Mouse (Mus musculus) kidney, postnatal 0 days (tissue): ENCODE data around the gene Kmt2a. TPM values are rescaled to one million over a fixed set of nuclear protein-coding genes. Genes with fewer than 3 reads are reported as not detected.

ENCODE experiments used
- ATAC-seq: fragments of 200-750 bp; cut with Nextera tagmentation; replicated peaks from 2 replicates; pipeline ENCODE4 v1.8.0; 2017; ENCODE audit warnings: low read depth, moderate number of reproducible peaks, moderate TSS enrichment, moderate library complexity; ENCODE audit not compliant: low FRiP score
- DNase-seq: peaks from one replicate; pipeline ENCODE4 v3.0.0-alpha.2; 2016; ENCODE audit warnings: low spot score
- H3K27ac ChIP-seq: fragments of 300-500 bp; sonication (generic); 2 replicates; pipeline ENCODE4 v1.5.1; 2014; ENCODE audit warnings: mild to moderate bottlenecking
- H3K27me3 ChIP-seq: fragments of 300-500 bp; sonication (generic); 2 replicates; pipeline ENCODE4 v1.6.1; 2014; ENCODE audit warnings: low read length, mixed read lengths; ENCODE audit not compliant: insufficient read depth
- H3K36me3 ChIP-seq: fragments of 300-500 bp; sonication (generic); 2 replicates; pipeline ENCODE4 v1.6.1; 2014; ENCODE audit warnings: low read length, mixed read lengths; ENCODE audit not compliant: insufficient read depth
- H3K4me1 ChIP-seq: fragments of 300-500 bp; sonication (generic); replicated peaks from 2 replicates; pipeline ENCODE4 v1.6.1; 2014; ENCODE audit warnings: antibody characterized with exemption, low read length, mixed read lengths; ENCODE audit not compliant: insufficient read depth
- H3K4me2 ChIP-seq: fragments of 300-500 bp; sonication (generic); 2 replicates; pipeline ENCODE4 v1.6.1; 2014; ENCODE audit warnings: mild to moderate bottlenecking, low read length, moderate library complexity, mixed read lengths
- H3K4me3 ChIP-seq: fragments of 300-500 bp; sonication (generic); replicated peaks from 2 replicates; pipeline ENCODE4 v1.5.1; 2014; ENCODE audit warnings: low read depth, low read length
- H3K9ac ChIP-seq: fragments of 300-500 bp; sonication (generic); 2 replicates; pipeline ENCODE4 v1.6.1; 2014; ENCODE audit warnings: low read depth, low read length
- H3K9me3 ChIP-seq: fragments of 300-500 bp; sonication (generic); replicated peaks from 2 replicates; pipeline ENCODE4 v1.6.1; 2016; ENCODE audit warnings: low read length, inconsistent platforms, mixed read lengths
- CTCF ChIP-seq: IDR thresholded peaks from 2 replicates; pipeline ENCODE4 v1.5.1; 2016; ENCODE audit warnings: antibody characterized with exemption, low read depth, mild to moderate bottlenecking, moderate library complexity
- WGBS: fragments of 180-500 bp; shearing (Covaris S2); extraction: QIAGEN DNeasy Blood & Tissue Kit; methylation state at CpG from one replicate; pipeline ENCODE4 v1.1.7; 2014; 5-methylcytosine and 5-hydroxymethylcytosine counted together
- polyA plus RNA-seq: library from polyadenylated mRNA; unstranded; fragments of >200 nt; fragmentation: Nextera tagmentation; extraction: Ambion mirVana; gene quantifications from 2 replicates; pipeline ENCODE4 v1.2.1, GENCODE M21; 2015

The Kmt2a gene
- polyA plus RNA-seq, 1 experiment from 2014 or later: 6.6 TPM

DNA sequence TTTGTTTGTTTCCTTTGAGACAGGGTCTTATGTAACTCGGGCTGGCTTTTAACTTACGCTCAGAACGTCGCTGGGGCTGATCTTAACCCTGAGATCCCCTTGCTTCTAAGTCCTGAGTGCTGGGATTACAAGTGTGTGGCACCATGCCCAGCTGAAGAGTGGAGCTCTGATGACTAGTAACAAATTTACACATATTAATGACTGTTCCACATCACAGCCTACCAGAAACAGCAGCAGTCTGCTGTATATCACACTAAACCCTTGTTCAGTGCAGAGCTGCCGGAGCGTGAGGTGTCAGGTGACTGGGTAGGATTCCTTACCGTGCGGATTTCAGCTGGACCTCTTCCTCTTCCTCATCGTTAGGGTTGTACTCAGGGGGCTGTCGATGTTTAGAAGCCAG is 70.8 kb downstream of the Kmt2a start:
- DNase-seq: peak; percentile 39

DNA sequence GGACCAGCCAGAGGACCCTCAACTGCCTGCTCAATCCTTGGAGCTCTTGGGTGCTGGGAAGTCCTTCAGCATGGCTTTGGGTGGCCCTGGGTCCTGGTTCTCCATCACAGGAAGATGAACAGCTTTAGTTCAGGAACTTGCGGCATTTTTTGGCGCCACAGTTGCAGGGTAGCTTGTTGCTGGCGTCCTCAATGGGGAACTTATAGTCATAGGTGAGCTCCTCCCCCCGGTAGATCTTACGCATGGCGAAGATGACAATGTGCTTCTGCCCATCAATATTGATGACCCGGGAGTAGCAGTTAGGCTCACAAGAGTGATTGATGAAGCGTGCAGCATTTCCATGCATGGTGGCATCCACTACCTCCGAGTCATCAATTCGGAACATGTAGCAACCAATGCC is 73.3 kb downstream of the Kmt2a start:
- WGBS: 89% methylated on average over 10 of the region's 10 CpGs
- Histone ChIP-seq H3K4me1 (no peaks in the 10 kb centered on the region; the same call in 1 of the 2 replicates), H3K9ac (no peak overlapping the region), H3K36me3 (peaks cover 67% of the 10 kb centered on the region), H3K27ac (no peak overlapping the region), H3K9me3 (no peaks in the 10 kb centered on the region), H3K4me3 (no peak overlapping the region), H3K4me2 (no peak overlapping the region), H3K27me3 (no peaks in the 10 kb centered on the region)
- no peak for TF ChIP-seq CTCF
- DNase-seq: no peak
- no peak for ATAC-seq

More for the DNA sequence above, 70.8 kb downstream of the Kmt2a start:
- Histone ChIP-seq H3K27me3 (no peaks in the 10 kb centered on the region), H3K4me1 (no peaks in the 10 kb centered on the region), H3K27ac (peak overlapping the region; percentile 15; the same call in 1 of the 2 replicates), H3K36me3 (peaks cover 90% of the 10 kb centered on the region), H3K9ac (no peak overlapping the region), H3K4me3 (no peak overlapping the region), H3K4me2 (no peak overlapping the region), H3K9me3 (no peaks in the 10 kb centered on the region)
- 54% methylated on average over 10 of the region's 10 CpGs for WGBS
- peak; percentile 83 for ATAC-seq
- TF ChIP-seq CTCF: no peak

DNA sequence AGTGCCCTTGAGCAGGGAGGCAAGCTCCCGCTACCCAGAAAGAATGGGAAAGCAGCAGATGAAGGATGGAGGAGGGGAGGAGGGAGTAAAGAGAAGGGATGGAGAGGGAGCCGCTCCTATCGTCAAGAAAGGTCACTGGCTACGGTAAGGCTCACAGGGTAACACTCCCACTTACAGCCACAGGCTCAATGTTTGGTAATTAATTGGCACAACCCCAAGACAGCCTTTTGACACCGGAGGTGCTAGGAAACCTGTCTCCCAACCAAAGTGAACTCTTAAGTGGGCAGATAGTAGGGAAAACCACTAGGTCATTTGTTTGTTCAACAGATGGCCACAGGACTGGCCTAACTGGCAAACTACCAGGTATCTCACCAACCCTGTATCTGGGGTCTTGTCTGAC is 74.0 kb downstream of the Kmt2a start:
- WGBS: 34% methylated on average over 5 of the region's 5 CpGs
- DNase-seq: no peak
- ATAC-seq: no peak
- Histone ChIP-seq H3K27ac (no peak overlapping the region), H3K36me3 (peaks cover 60% of the 10 kb centered on the region), H3K4me2 (no peak overlapping the region), H3K4me3 (no peak overlapping the region), H3K9ac (no peak overlapping the region), H3K9me3 (no peaks in the 10 kb centered on the region), H3K4me1 (no peaks in the 10 kb centered on the region; the same call in 1 of the 2 replicates), H3K27me3 (no peaks in the 10 kb centered on the region)
- TF ChIP-seq CTCF: no peak

DNA sequence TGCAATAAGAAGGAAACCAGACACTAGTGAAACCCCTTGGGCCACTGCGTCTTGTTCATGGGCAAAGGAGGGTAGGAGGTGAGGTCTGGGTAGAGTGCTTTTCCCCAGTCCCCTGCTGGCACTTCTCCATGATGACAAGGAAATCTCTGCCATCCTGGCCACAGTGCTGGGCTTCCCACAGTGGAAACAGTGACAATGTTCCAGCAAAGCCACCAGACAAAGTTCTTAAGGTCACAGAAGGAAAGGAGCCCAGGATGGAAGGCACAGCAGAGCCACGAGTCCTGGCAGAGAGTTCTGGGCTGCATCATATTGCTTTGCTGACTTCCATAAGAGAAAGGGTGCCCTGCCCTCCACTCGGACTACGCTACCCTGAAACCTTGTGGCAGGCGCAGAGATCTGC is 75.6 kb downstream of the Kmt2a start:
- Histone ChIP-seq H3K36me3 (peaks cover 48% of the 10 kb centered on the region), H3K4me3 (no peak overlapping the region), H3K27ac (no peak overlapping the region), H3K9ac (no peak overlapping the region), H3K9me3 (no peaks in the 10 kb centered on the region), H3K4me2 (no peak overlapping the region), H3K4me1 (no peaks in the 10 kb centered on the region; the same call in 1 of the 2 replicates), H3K27me3 (no peaks in the 10 kb centered on the region)
- TF ChIP-seq CTCF: no peak
- ATAC-seq (no peak), DNase-seq (no peak)
- WGBS: 91% methylated on average over 5 of the region's 5 CpGs

DNA sequence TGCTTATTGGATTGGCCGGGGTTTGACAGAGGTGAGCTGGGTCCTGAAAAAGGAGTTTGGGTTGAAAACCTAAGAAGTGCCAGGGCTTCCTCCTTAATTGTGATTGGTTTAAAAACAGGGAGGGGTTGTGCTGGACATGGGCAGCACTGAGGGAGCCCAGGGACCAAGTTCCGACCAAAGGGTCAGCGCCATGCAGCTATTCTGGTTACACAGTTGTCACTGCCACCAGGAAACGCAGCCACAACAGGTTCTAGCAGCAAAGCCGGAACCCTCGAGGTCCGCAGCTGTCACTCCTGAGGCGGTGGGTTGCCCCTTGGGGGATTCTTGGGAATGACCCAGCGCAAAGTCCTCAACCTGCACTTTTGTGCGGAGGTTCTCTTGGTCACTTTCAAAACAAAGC is 76.4 kb downstream of the Kmt2a start:
- Histone ChIP-seq H3K4me1 (no peaks in the 10 kb centered on the region; the same call in 1 of the 2 replicates), H3K4me2 (no peak overlapping the region), H3K27ac (no peak overlapping the region), H3K36me3 (peaks cover 39% of the 10 kb centered on the region), H3K9me3 (no peaks in the 10 kb centered on the region), H3K27me3 (no peaks in the 10 kb centered on the region), H3K4me3 (no peak overlapping the region), H3K9ac (no peak overlapping the region)
- TF ChIP-seq CTCF: no peak
- WGBS: 80% methylated on average over 10 of the region's 10 CpGs
- ATAC-seq (no peak), DNase-seq (no peak)

DNA sequence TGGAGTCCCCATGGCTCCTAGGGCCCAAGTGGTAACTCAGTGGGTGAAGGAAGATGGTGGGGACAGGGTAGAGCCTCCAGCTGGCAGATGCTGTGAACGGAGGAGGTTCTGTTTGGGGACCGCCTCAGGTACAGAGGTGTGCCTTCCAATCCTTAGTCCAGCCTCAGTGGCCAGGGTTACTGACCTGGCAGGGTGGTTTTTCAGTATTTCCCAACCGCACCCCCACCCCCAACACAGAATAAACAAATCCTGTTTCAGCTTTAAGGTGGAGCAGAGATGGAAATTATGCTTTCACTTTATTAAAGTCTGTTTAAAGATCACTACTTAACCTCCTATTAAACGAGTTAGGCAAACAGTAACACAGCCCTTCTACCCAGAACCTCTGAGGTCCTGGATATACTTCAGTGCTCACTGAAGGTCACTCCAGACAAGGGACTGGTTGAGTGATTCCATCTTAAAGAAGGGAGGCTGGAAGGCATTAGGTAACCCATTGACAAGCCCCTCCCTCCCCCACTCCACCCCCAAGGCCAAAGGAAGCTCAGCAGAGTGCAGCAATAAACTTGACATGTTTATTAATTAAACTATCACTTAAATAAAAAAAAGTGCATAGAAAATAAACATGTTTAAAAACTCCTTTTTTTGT is 78.2 kb downstream of the Kmt2a start, which contains the start of gene Ttc36:
TSS of gene Ttc36 (minus strand) at position 265 of the 643 bp plus-strand sequence.
- peaks cover 24% of the 10 kb centered on the region for H3K36me3 ChIP-seq
- ATAC-seq: peak; percentile 76
- H3K4me2 ChIP-seq: peak within 1 kb of the TSS; percentile 27
- no peak within 1 kb of the TSS for H3K4me3 ChIP-seq
- H3K9me3 ChIP-seq: no peaks in the 10 kb centered on the region
- 32% methylated on average over 4 of the region's 4 CpGs for WGBS
- no peaks in the 10 kb centered on the region; the same call in 1 of the 2 replicates for H3K4me1 ChIP-seq
- no peak within 1 kb of the TSS for H3K9ac ChIP-seq
- TF ChIP-seq CTCF: no peak
- H3K27ac ChIP-seq: peak within 1 kb of the TSS; percentile 87
- DNase-seq: peak; percentile 74
- no peaks in the 10 kb centered on the region for H3K27me3 ChIP-seq
